In the genomic region with DNA sequence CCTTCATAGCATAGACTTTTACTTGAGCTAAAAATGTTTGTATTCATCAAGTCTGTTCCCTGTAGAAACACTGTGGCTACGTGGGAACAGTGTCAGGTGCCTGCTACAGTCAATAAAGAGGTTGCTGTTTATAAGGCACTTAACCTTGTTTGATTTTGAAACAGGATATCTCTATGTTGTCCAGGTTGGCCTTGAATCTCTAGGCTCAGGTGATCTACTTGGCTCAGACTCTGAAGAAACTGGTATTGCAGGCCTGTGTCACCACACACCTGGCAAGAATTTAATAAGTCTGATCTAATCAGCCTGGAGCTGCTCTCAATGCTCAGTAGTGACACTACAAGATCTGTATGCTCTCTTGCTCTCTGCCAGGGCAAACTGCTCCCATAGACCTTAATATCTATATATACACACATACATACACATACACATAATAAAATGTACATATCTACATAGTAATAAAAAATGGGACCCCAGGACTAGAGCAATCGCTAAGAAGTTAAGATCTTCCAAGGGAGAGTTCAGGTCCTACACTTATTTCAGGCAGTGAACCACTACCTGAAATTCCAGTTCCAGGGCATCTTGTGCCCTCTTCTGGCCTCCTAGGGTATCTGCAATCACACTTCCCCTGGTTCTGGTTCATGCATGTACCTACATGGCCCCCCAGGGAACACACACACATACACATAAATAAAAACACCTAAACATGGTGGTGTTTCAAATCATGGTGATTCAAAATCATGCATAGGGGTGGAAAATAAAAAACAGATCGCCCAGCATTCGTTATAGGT, we compare ENCODE assay signal across 9 mouse cellular contexts. TPM values are rescaled to one million over a fixed set of nuclear protein-coding genes. Genes with fewer than 3 reads are reported as not detected.
DNase-seq lines count a peak whose midpoint lies in the region; ATAC-seq and TF ChIP-seq lines count a peak whose summit lies in the region.
"Had no signal": no experiment of that assay in that cellular context is flagged by ENCODE, and none has a peak within 500 bp of the region (broad histone marks: within the 10 kb centered on the region; RNA-seq: fewer than 3 reads in every experiment).

No protein-coding gene starts in this region.

- no peaks in the 10 kb centered on the region for H3K4me1 ChIP-seq in hindbrain, embryonic 11.5 days (replicated peaks; ENCODE audit: control insufficient read depth, insufficient read depth, low read length)
- H3K4me1 ChIP-seq in hindbrain, embryonic 12.5 days, result no peaks in the 10 kb centered on the region
- H3K4me1 ChIP-seq in limb, embryonic 10.5 days, result peaks cover 26% of the 10 kb centered on the region
- H3K4me1 ChIP-seq: embryonic facial prominence, embryonic 13.5 days had no signal

- DNase-seq in hindbrain, embryonic 11.5 days (ENCODE audit: low spot score), result peak; percentile 48
- DNase-seq in Muller cell, postnatal 12 days (ENCODE audit: inconsistent ontology term), result peak; percentile 37
- DNase-seq in forelimb bud, embryonic 11.5 days (ENCODE audit: low read depth, low spot score), result peak; percentile 44
- peak; percentile 44 for DNase-seq in limb, embryonic 10.5 days (ENCODE audit: low spot score)
- peak; percentile 33 for DNase-seq in retina, postnatal 7 days (ENCODE audit: low read depth, low spot score)
- DNase-seq in cerebellum, adult 9-10 months, result no peak

- H3K4me2 ChIP-seq in hindbrain, embryonic 11.5 days (replicated peaks; ENCODE audit: low read depth, low read length), result no peak overlapping the region
- H3K4me2 ChIP-seq in hindbrain, embryonic 12.5 days (replicated peaks), result no peak overlapping the region
- H3K4me2 ChIP-seq: embryonic facial prominence, embryonic 13.5 days had no signal

- 22% methylated on average over 4 of the region's 4 CpGs for WGBS in hindbrain, embryonic 11.5 days
- WGBS in hindbrain, embryonic 12.5 days, result 13% methylated on average over 4 of the region's 4 CpGs
- 17% methylated on average over 4 of the region's 4 CpGs for WGBS in limb, embryonic 10.5 days

- H3ac ChIP-seq in C2C12 (ENCODE audit: control insufficient read depth, insufficient read length, low read depth), result no peak overlapping the region

- H3K27ac ChIP-seq in hindbrain, embryonic 11.5 days (ENCODE audit: low read depth, low read length), result no peak overlapping the region
- H3K27ac ChIP-seq in hindbrain, embryonic 12.5 days, result no peak overlapping the region
- no peak overlapping the region for H3K27ac ChIP-seq in limb, embryonic 10.5 days
- H3K27ac ChIP-seq: embryonic facial prominence, embryonic 13.5 days had no signal

- peak; percentile 65 for TF ChIP-seq CTCF in C2C12 (IDR thresholded peaks at IDR 0.05; ENCODE audit: control insufficient read depth, insufficient read depth, insufficient read length)

- H3K9me3 ChIP-seq in hindbrain, embryonic 11.5 days (ENCODE audit: control insufficient read depth, low read length), result no peaks in the 10 kb centered on the region
- no peaks in the 10 kb centered on the region for H3K9me3 ChIP-seq in hindbrain, embryonic 12.5 days (replicated peaks)
- H3K9me3 ChIP-seq in limb, embryonic 10.5 days (replicated peaks), result no peaks in the 10 kb centered on the region
- H3K9me3 ChIP-seq: embryonic facial prominence, embryonic 13.5 days had no signal

- H3K79me2 ChIP-seq in C2C12 (ENCODE audit: control insufficient read depth, insufficient read depth), result no peaks in the 10 kb centered on the region

- no peaks in the 10 kb centered on the region for H3K36me3 ChIP-seq in hindbrain, embryonic 11.5 days (ENCODE audit: control insufficient read depth, insufficient read depth, low read length)
- H3K36me3 ChIP-seq in hindbrain, embryonic 12.5 days, result no peaks in the 10 kb centered on the region
- H3K36me3 ChIP-seq in C2C12 (ENCODE audit: control insufficient read depth, insufficient read depth), result no peaks in the 10 kb centered on the region
- no peaks in the 10 kb centered on the region for H3K36me3 ChIP-seq in limb, embryonic 10.5 days
- H3K36me3 ChIP-seq: embryonic facial prominence, embryonic 13.5 days had no signal

- H3K27me3 ChIP-seq in hindbrain, embryonic 11.5 days (ENCODE audit: control insufficient read depth, insufficient read depth, low read length), result no peaks in the 10 kb centered on the region
- H3K27me3 ChIP-seq in hindbrain, embryonic 12.5 days, result no peaks in the 10 kb centered on the region; the same call in 1 of the 2 replicates
- no peaks in the 10 kb centered on the region for H3K27me3 ChIP-seq in C2C12 (ENCODE audit: control insufficient read depth, insufficient read depth, insufficient read length)
- H3K27me3 ChIP-seq in limb, embryonic 10.5 days (ENCODE audit: low read depth, poor library complexity, severe bottlenecking), result no peaks in the 10 kb centered on the region
- H3K27me3 ChIP-seq: embryonic facial prominence, embryonic 13.5 days had no signal

- ATAC-seq in hindbrain, embryonic 11.5 days (ENCODE audit: low FRiP score), result no peak
- no peak for ATAC-seq in hindbrain, embryonic 12.5 days (ENCODE audit: low FRiP score)

- no peaks in the 10 kb centered on the region for H3K79me3 ChIP-seq in C2C12 (ENCODE audit: low read depth)

- H3K9ac ChIP-seq in hindbrain, embryonic 11.5 days (ENCODE audit: low read depth, low read length), result no peak overlapping the region
- no peak overlapping the region for H3K9ac ChIP-seq in hindbrain, embryonic 12.5 days
- H3K9ac ChIP-seq: embryonic facial prominence, embryonic 13.5 days had no signal

- no peak overlapping the region for H3K4me3 ChIP-seq in hindbrain, embryonic 11.5 days (ENCODE audit: low read depth, low read length)
- no peak overlapping the region for H3K4me3 ChIP-seq in hindbrain, embryonic 12.5 days
- no peak overlapping the region for H3K4me3 ChIP-seq in C2C12 (ENCODE audit: insufficient read depth, poor library complexity, severe bottlenecking)
- no peak overlapping the region for H3K4me3 ChIP-seq in limb, embryonic 10.5 days
- H3K4me3 ChIP-seq: embryonic facial prominence, embryonic 13.5 days had no signal

TF ChIP-seq in C2C12, 6 proteins besides CTCF, POLR2A, EP300 and RAD21:
- no peak for TF ChIP-seq MAX (IDR thresholded peaks at IDR 0.05)
- TF ChIP-seq CEBPB (IDR thresholded peaks at IDR 0.05; ENCODE audit: low read depth), result no peak
- TF ChIP-seq MYOD1 (IDR thresholded peaks at IDR 0.05; ENCODE audit: control insufficient read depth, insufficient read length, low read depth), result no peak
- TF ChIP-seq MYOG (IDR thresholded peaks at IDR 0.05; ENCODE audit: control insufficient read depth, extremely low read depth, insufficient read length), result no peak

RNA-seq across cellular contexts. Expression of a gene that starts 6.3 kb away (rescaled TPM):
- 1.3 and 2.4 TPM in 2 replicates for polyA plus RNA-seq in hindbrain, embryonic 11.5 days (2014; fragmentation: Nextera tagmentation; extraction: Ambion mirVana)
- polyA plus RNA-seq in hindbrain, embryonic 12.5 days (2016; fragmentation: Nextera tagmentation; extraction: Ambion mirVana), result 2.8 and 3.8 TPM in 2 replicates
- polyA plus RNA-seq in C2C12 (2012; fragmentation: generic; extraction: Trizol), result 49.9 TPM
- 0.45 and 0.78 TPM in 2 replicates for polyA plus RNA-seq in limb, embryonic 10.5 days (2016; fragmentation: Nextera tagmentation; extraction: Ambion mirVana)

RNA-seq across cellular contexts. Expression of a gene that starts 12.2 kb away (rescaled TPM):
- polyA plus RNA-seq in hindbrain, embryonic 11.5 days (2014; fragmentation: Nextera tagmentation; extraction: Ambion mirVana), result 44.8 and 49.3 TPM in 2 replicates
- polyA plus RNA-seq in hindbrain, embryonic 12.5 days (2016; fragmentation: Nextera tagmentation; extraction: Ambion mirVana), result 27.3 and 40.6 TPM in 2 replicates
- 39.3 TPM for polyA plus RNA-seq in C2C12 (2012; fragmentation: generic; extraction: Trizol)
- 69.0 and 69.2 TPM in 2 replicates for polyA plus RNA-seq in limb, embryonic 10.5 days (2016; fragmentation: Nextera tagmentation; extraction: Ambion mirVana)

RNA-seq across cellular contexts. Expression of a gene that starts 39.3 kb away (rescaled TPM):
- 0.25 and 0.52 TPM in 2 replicates for polyA plus RNA-seq in hindbrain, embryonic 11.5 days (2014; fragmentation: Nextera tagmentation; extraction: Ambion mirVana)
- polyA plus RNA-seq in hindbrain, embryonic 12.5 days (2016; fragmentation: Nextera tagmentation; extraction: Ambion mirVana), result 0.65 and 1.4 TPM in 2 replicates
- 0.07 TPM for polyA plus RNA-seq in C2C12 (2012; fragmentation: generic; extraction: Trizol)
- 0.11 and 0.49 TPM in 2 replicates for polyA plus RNA-seq in limb, embryonic 10.5 days (2016; fragmentation: Nextera tagmentation; extraction: Ambion mirVana)

RNA-seq across cellular contexts. Expression of a gene that starts 42.2 kb away (rescaled TPM):
- polyA plus RNA-seq in hindbrain, embryonic 11.5 days (2014; fragmentation: Nextera tagmentation; extraction: Ambion mirVana), result not detected in 2 replicates
- not detected in 2 replicates for polyA plus RNA-seq in hindbrain, embryonic 12.5 days (2016; fragmentation: Nextera tagmentation; extraction: Ambion mirVana)
- polyA plus RNA-seq in C2C12 (2012; fragmentation: generic; extraction: Trizol), result not detected
- not detected in 2 replicates for polyA plus RNA-seq in limb, embryonic 10.5 days (2016; fragmentation: Nextera tagmentation; extraction: Ambion mirVana)
- polyA plus RNA-seq: embryonic facial prominence, embryonic 13.5 days had no signal

RNA-seq across cellular contexts. Expression of a gene that starts 51.3 kb away (rescaled TPM):
- 25.5 and 26.7 TPM in 2 replicates for polyA plus RNA-seq in hindbrain, embryonic 11.5 days (2014; fragmentation: Nextera tagmentation; extraction: Ambion mirVana)
- polyA plus RNA-seq in hindbrain, embryonic 12.5 days (2016; fragmentation: Nextera tagmentation; extraction: Ambion mirVana), result 31.7 and 33.7 TPM in 2 replicates
- 4.5 TPM for polyA plus RNA-seq in C2C12 (2012; fragmentation: generic; extraction: Trizol)
- 27.0 and 27.8 TPM in 2 replicates for polyA plus RNA-seq in limb, embryonic 10.5 days (2016; fragmentation: Nextera tagmentation; extraction: Ambion mirVana)

Comparison
In these comparisons a context has a peak if more than half of its experiments do, and no peak if none do; other contexts are left out.
1. RNA of a gene that starts 6.3 kb away (polyA plus RNA-seq): 49.9 TPM in C2C12 (single experiment); 2.8 to 3.8 TPM in hindbrain, embryonic 12.5 days, 1.3 to 2.4 TPM in hindbrain, embryonic 11.5 days and 0.45 to 0.78 TPM in limb, embryonic 10.5 days; every median in the first group is over 10 times any median in the second.